ENCODE assay signal across 22 mouse cellular contexts in the genomic region with DNA sequence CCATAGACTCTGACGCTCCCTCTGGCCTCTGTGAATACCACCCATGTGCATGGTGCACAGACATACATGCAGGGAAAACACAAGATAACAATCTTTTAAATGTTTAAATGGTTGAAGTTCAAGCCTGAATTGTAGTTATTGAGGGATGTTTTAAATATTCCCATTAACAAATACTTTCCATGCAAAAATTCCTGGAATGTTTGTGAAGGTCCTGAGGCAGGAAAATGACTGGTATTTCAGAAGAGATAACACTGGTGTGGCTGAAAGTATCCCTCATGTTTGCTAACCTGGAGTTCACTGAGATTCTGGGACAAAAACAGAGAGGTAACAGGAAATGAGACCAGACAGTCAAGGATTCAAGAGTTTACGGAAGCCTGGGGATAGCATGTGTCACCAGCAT. TPM values are rescaled to one million over a fixed set of nuclear protein-coding genes. Genes with fewer than 3 reads are reported as not detected.
A peak's percentile ranks its signal among the peaks of the same experiment; 100 is the strongest.
DNase-seq lines count a peak whose midpoint lies in the region; ATAC-seq and TF ChIP-seq lines count a peak whose summit lies in the region.
"Had no signal": no experiment of that assay in that cellular context is flagged by ENCODE, and none has a peak within 500 bp of the region (broad histone marks: within the 10 kb centered on the region; RNA-seq: fewer than 3 reads in every experiment).

No protein-coding gene starts in this region.

- peak overlapping the region; percentile 95 for H3K27ac ChIP-seq in gastrocnemius, adult 2 months
- H3K27ac ChIP-seq in heart, embryonic 15.5 days = peak overlapping the region; percentile 66
- peak overlapping the region; percentile 33; the same call in 1 of the 2 replicates for H3K27ac ChIP-seq in left cerebral cortex, adult 2 months
- peak overlapping the region; percentile 21; the same call in 1 of the 2 replicates for H3K27ac ChIP-seq in small intestine, adult 2 months (ENCODE audit: insufficient read depth, low read depth, low read length)
- H3K27ac ChIP-seq: hindbrain, embryonic 15.5 days; liver, embryonic 14.5 days; midbrain, embryonic 15.5 days had no signal

- intact Hi-C loops in gastrocnemius, adult 2 months (cut with DNase I) = no loop called here
- intact Hi-C loops in heart, postnatal 10 days (cut with DNase I) = no loop called here
- intact Hi-C loops in left cerebral cortex, adult 2 months (cut with DNase I) = no loop called here
- intact Hi-C loops in left cerebral cortex, postnatal 25 days (cut with DNase I) = no loop called here

- H3K9ac ChIP-seq in heart, embryonic 15.5 days = no peak overlapping the region
- H3K9ac ChIP-seq: hindbrain, embryonic 15.5 days; liver, embryonic 14.5 days; midbrain, embryonic 15.5 days had no signal

- TF ChIP-seq POLR2A in small intestine, adult 2 months (IDR thresholded peaks at IDR 0.05; ENCODE audit: low read depth, low read length) = no peak

- no peak overlapping the region for H3K4me3 ChIP-seq in gastrocnemius, adult 2 months
- no peak overlapping the region for H3K4me3 ChIP-seq in heart, embryonic 15.5 days
- no peak overlapping the region for H3K4me3 ChIP-seq in left cerebral cortex, adult 2 months
- no peak overlapping the region for H3K4me3 ChIP-seq in small intestine, adult 2 months (ENCODE audit: low read depth, low read length)
- H3K4me3 ChIP-seq: hindbrain, embryonic 15.5 days; midbrain, embryonic 15.5 days; myocyte had no signal

- no peak for DNase-seq in gastrocnemius, adult 2 months
- no peak for DNase-seq in gastrocnemius, adult 8-10 months (ENCODE audit: low spot score in 2 of 2)
- no peak for DNase-seq in heart, postnatal 10 days
- no peak for DNase-seq in left cerebral cortex, adult 2 months (ENCODE audit: extremely low spot score in 1 of 2, low spot score in 2 of 2)
- no peak for DNase-seq in left cerebral cortex, postnatal 25 days (ENCODE audit: low spot score in 2 of 2)
- DNase-seq: adrenal gland, postnatal 10 days; cerebellum, adult 11 months; embryo, embryonic 11 days; thymus, postnatal 25 days had no signal

- no peak for TF ChIP-seq CTCF in gastrocnemius, adult 2 months (IDR thresholded peaks at IDR 0.05)
- TF ChIP-seq CTCF in left cerebral cortex, adult 2 months (IDR thresholded peaks at IDR 0.05) = no peak
- TF ChIP-seq CTCF in small intestine, adult 2 months (IDR thresholded peaks at IDR 0.05; ENCODE audit: extremely low read depth, insufficient read length, insufficient replicate concordance, low read depth, low read length) = no peak

- H3K36me3 ChIP-seq in heart, embryonic 15.5 days = peaks cover 6% of the 10 kb centered on the region; the same call in 1 of the 2 replicates
- no peaks in the 10 kb centered on the region for H3K36me3 ChIP-seq in small intestine, adult 2 months (ENCODE audit: control insufficient read depth, insufficient read depth, low read length)
- H3K36me3 ChIP-seq: hindbrain, embryonic 15.5 days; midbrain, embryonic 15.5 days had no signal

- no peaks in the 10 kb centered on the region for H3K9me3 ChIP-seq in heart, embryonic 15.5 days (replicated peaks)
- H3K9me3 ChIP-seq: hindbrain, embryonic 15.5 days; megakaryocyte, embryonic 14.5 days; midbrain, embryonic 15.5 days had no signal

- ATAC-seq in heart, embryonic 15.5 days (replicated peaks; ENCODE audit: insufficient number of reproducible peaks, insufficient read depth, low FRiP score, low read depth) = no peak
- ATAC-seq: activated CD4-positive, CD25-positive, alpha-beta regulatory T cell, adult 4 months; CD4-positive, CD25-positive, alpha-beta regulatory T cell, adult 4 months; intestine, embryonic 16.5 days; midbrain, embryonic 15.5 days had no signal

- H3K27me3 ChIP-seq in heart, embryonic 15.5 days = no peaks in the 10 kb centered on the region
- H3K27me3 ChIP-seq in small intestine, adult 2 months (ENCODE audit: control insufficient read depth, insufficient read depth, low read length) = no peaks in the 10 kb centered on the region
- H3K27me3 ChIP-seq: hindbrain, embryonic 15.5 days; midbrain, embryonic 15.5 days had no signal

- H3K4me1 ChIP-seq in heart, embryonic 15.5 days (replicated peaks) = peaks cover 22% of the 10 kb centered on the region
- peaks cover 4% of the 10 kb centered on the region for H3K4me1 ChIP-seq in small intestine, adult 2 months (ENCODE audit: control insufficient read depth, insufficient read depth, insufficient read length, low read length)

- 61% methylated on average over 2 of the region's 2 CpGs for WGBS in heart, embryonic 15.5 days
- WGBS in small intestine, adult 2 months = 85% methylated on average over 2 of the region's 2 CpGs

- H3K4me2 ChIP-seq in heart, embryonic 15.5 days = no peak overlapping the region
- H3K4me2 ChIP-seq: hindbrain, embryonic 15.5 days; midbrain, embryonic 15.5 days had no signal

RNA-seq across cellular contexts. Expression of gene Rusc2, which starts 7.6 kb away (rescaled TPM):
- 10 to 100 TPM; 19.0 to 29.6 TPM for total RNA-seq in gastrocnemius, adult 2 months (2021)
- 10 to 100 TPM; 21.5 to 25.4 (median 23.3) TPM for total RNA-seq in gastrocnemius, adult 8-10 months (2022)
- polyA plus RNA-seq in heart, embryonic 15.5 days (2015; fragmentation: Nextera tagmentation; extraction: Ambion mirVana) = 14.7 and 17.2 TPM in 2 replicates
- 10 to 100 TPM; 42.9 to 61.4 TPM for total RNA-seq in heart, postnatal 10 days (2021)
- 100 to 1,000 TPM; 137 to 144 TPM for total RNA-seq in left cerebral cortex, adult 2 months (2021)
- 100 to 1,000 TPM; 129 to 138 TPM for total RNA-seq in left cerebral cortex, postnatal 25 days (2021)
- polyA plus RNA-seq in small intestine, adult 2 months (2012; rRNA removed) = 9.4 and 11.2 TPM in 2 replicates
- polyA plus RNA-seq: activated CD4-positive, CD25-positive, alpha-beta regulatory T cell, adult 4 months; CD4-positive, CD25-positive, alpha-beta regulatory T cell, adult 4 months had no signal

RNA-seq across cellular contexts. Expression of gene Fam166b, which starts 39.5 kb away (rescaled TPM):
- total RNA-seq in gastrocnemius, adult 2 months (2021) = not detected
- not detected for total RNA-seq in gastrocnemius, adult 8-10 months (2022)
- 0.16 and 0.18 TPM in 2 replicates for polyA plus RNA-seq in heart, embryonic 15.5 days (2015; fragmentation: Nextera tagmentation; extraction: Ambion mirVana)
- total RNA-seq in heart, postnatal 10 days (2021) = under 1 TPM in 1 of 2 experiments, not detected in 1; 0.62 TPM
- 1 to 10 TPM in 1 of 2 experiments, under 1 TPM in 1; 0.68 to 1.3 TPM for total RNA-seq in left cerebral cortex, adult 2 months (2021)
- 1 to 10 TPM in 1 of 2 experiments, under 1 TPM in 1; 0.62 to 1.2 TPM for total RNA-seq in left cerebral cortex, postnatal 25 days (2021)
- polyA plus RNA-seq in small intestine, adult 2 months (2012; rRNA removed) = 0.24 TPM in 1 of 2 replicates, not detected in the other
- total RNA-seq: gastrocnemius, adult 18-20 months; granulocyte monocyte progenitor cell, adult 5-6 weeks had no signal
- polyA plus RNA-seq: activated CD4-positive, CD25-positive, alpha-beta regulatory T cell, adult 4 months; CD4-positive, CD25-positive, alpha-beta regulatory T cell, adult 4 months; limb, embryonic 11.5 days; liver, embryonic 14.5 days had no signal

RNA-seq across cellular contexts. Expression of gene Tesk1, which starts 52.3 kb away (rescaled TPM):
- total RNA-seq in gastrocnemius, adult 2 months (2021) = 10 to 100 TPM; 55.7 to 57.8 TPM
- 10 to 100 TPM; 53.4 to 69.3 (median 59.4) TPM for total RNA-seq in gastrocnemius, adult 8-10 months (2022)
- polyA plus RNA-seq in heart, embryonic 15.5 days (2015; fragmentation: Nextera tagmentation; extraction: Ambion mirVana) = 3.1 and 5.8 TPM in 2 replicates
- total RNA-seq in heart, postnatal 10 days (2021) = 10 to 100 TPM; 42.3 to 42.6 TPM
- total RNA-seq in left cerebral cortex, adult 2 months (2021) = 100 to 1,000 TPM; 102 to 103 TPM
- total RNA-seq in left cerebral cortex, postnatal 25 days (2021) = 10 to 100 TPM; 86.6 to 87.1 TPM
- 45.8 and 77.6 TPM in 2 replicates for polyA plus RNA-seq in small intestine, adult 2 months (2012; rRNA removed)

Comparison
In these comparisons a context has a peak if more than half of its experiments do, and no peak if none do; other contexts are left out.
1. H3K27ac ChIP-seq: peak in every context shown above with its lines; median percentile 95 in gastrocnemius, adult 2 months; 66 in heart, embryonic 15.5 days; 33 in left cerebral cortex, adult 2 months; 21 in small intestine, adult 2 months.